Mouse (Mus musculus): ENCODE results near the gene Tubgcp6. TPM values are rescaled to one million over a fixed set of nuclear protein-coding genes. Genes with fewer than 3 reads are reported as not detected.

The Tubgcp6 gene
- total RNA-seq, 2 experiments from 2014 or later: 28.4 to 35.3 TPM

- no peak for DNase-seq
These were observed 22.1 kb downstream of the Tubgcp6 start for GRCm38 (mm10) chr15:89100823-89101222.

- DNase-seq: no peak
These were observed 24.3 kb downstream of the Tubgcp6 start for GRCm38 (mm10) chr15:89098616-89099015.

GRCm38 (mm10) chr15:89097450-89097849 lies 25.5 kb downstream of the Tubgcp6 start:
- no peak for DNase-seq

GRCm38 (mm10) chr15:89092181-89092580 lies 30.7 kb downstream of the Tubgcp6 start:
- DNase-seq: no peak

- no peak for DNase-seq
These were observed 32.2 kb downstream of the Tubgcp6 start for GRCm38 (mm10) chr15:89090662-89091061.

- DNase-seq: no peak
These were observed 33.5 kb downstream of the Tubgcp6 start for GRCm38 (mm10) chr15:89089248-89090051.

- DNase-seq: peak; percentile 89
These were observed 34.2 kb downstream of the Tubgcp6 start, which contains the start of gene Selenoo for GRCm38 (mm10) chr15:89088607-89089247. TSS of gene Selenoo (plus strand) at chr15:89089084.

- no peak for DNase-seq
These were observed 38.1 kb downstream of the Tubgcp6 start for GRCm38 (mm10) chr15:89084826-89085225.

GRCm38 (mm10) chr15:89083906-89084305 lies 39.0 kb downstream of the Tubgcp6 start:
- no peak for DNase-seq

GRCm38 (mm10) chr15:89078208-89078836 lies 44.6 kb downstream of the Tubgcp6 start:
- no peak for DNase-seq

- peak in 1 of 2 experiments; percentile 57 for DNase-seq
These were observed 46.7 kb downstream of the Tubgcp6 start for GRCm38 (mm10) chr15:89076156-89076731.

GRCm38 (mm10) chr15:89075478-89076147 lies 47.3 kb downstream of the Tubgcp6 start:
- peak; percentile 85 to 87 for DNase-seq

- DNase-seq: no peak
These were observed 48.1 kb downstream of the Tubgcp6 start, which contains the start of gene Trabd for GRCm38 (mm10) chr15:89074613-89075477. TSS of gene Trabd (plus strand) at chr15:89075124.

- no peak for DNase-seq
These were observed 48.8 kb downstream of the Tubgcp6 start for GRCm38 (mm10) chr15:89073993-89074603.

GRCm38 (mm10) chr15:89070606-89071005 lies 52.3 kb downstream of the Tubgcp6 start:
- DNase-seq: no peak

- DNase-seq: no peak
These were observed 53.5 kb downstream of the Tubgcp6 start for GRCm38 (mm10) chr15:89069336-89069840.

- DNase-seq: no peak
These were observed 54.7 kb downstream of the Tubgcp6 start for GRCm38 (mm10) chr15:89068226-89068625.

GRCm38 (mm10) chr15:89067609-89068008 lies 55.3 kb downstream of the Tubgcp6 start:
- no peak for DNase-seq

- no peak for DNase-seq
These were observed 58.0 kb downstream of the Tubgcp6 start for GRCm38 (mm10) chr15:89064891-89065290.

- DNase-seq: peak; percentile 86
These were observed 59.4 kb downstream of the Tubgcp6 start for GRCm38 (mm10) chr15:89063536-89063935.

Measured in layer of hippocampus, postnatal 36 days (tissue).